ENCODE assay signal across 19 mouse cellular contexts in the genomic region with DNA sequence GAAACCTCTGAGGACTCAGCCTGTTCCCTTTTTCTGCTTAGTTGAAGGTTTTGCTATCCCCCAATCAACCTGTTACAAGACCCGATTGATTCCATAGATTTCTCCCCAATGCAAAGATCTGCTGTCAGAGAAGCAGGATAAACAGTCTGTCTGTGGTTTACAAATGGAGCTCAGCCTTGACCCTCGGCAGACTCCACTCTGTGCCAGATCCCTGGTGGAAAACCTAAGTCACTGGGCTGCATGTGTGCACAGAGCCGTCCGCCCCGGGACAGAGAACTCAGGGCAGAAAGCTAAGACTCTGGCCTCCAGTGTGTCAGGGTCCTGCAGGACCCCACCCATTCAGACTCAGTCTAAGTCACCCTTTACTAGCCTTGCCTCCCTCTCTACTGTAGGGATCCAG. TPM values are rescaled to one million over a fixed set of nuclear protein-coding genes. Genes with fewer than 3 reads are reported as not detected.
"Had no signal": no experiment of that assay in that cellular context is flagged by ENCODE, and none has a peak within 500 bp of the region (broad histone marks: within the 10 kb centered on the region; RNA-seq: fewer than 3 reads in every experiment).

No protein-coding gene starts in this region.

- DNase-seq: heart, postnatal 10 days; heart, postnatal 14 days; heart, postnatal 36 days; heart, postnatal 4 days; kidney, adult 11 months; kidney, adult 18-20 months; kidney, adult 2 months; kidney, adult 8-10 months; kidney, adult 9 months; kidney, postnatal 10 days; kidney, postnatal 14 days; kidney, postnatal 25 days; kidney, postnatal 36 days; kidney, postnatal 4 days; layer of hippocampus, adult 9-11 months; layer of hippocampus, postnatal 36 days had no signal

RNA-seq across cellular contexts. Expression of a gene that starts 34.8 kb away (rescaled TPM):
- polyA plus RNA-seq: heart, embryonic 14.5 days; heart, embryonic 15.5 days; intestine, embryonic 16.5 days had no signal
